Mouse (Mus musculus): ENCODE measurements around the gene Cep112.

The Cep112 gene

DNA sequence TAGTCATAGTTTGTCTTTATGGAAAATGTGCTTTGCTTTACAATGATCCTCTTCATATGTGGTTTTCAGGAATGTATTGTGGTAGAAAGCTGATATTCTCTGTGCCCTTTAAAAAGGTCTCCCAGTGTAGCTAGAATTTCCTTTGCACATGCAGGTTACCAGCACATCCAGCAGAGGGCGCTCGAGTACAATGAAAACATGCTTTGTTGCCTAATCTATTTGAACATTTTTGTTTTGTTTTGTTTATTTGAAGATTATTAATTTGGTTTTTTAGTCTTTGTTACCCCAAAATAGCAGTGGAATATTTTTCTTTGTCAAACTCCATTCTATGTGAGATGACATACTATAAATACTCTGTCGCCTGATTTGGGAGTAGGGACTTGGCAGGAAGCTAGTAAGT, 24.8 kb downstream of the Cep112 start:
- peak; percentile 66 for DNase-seq

DNA sequence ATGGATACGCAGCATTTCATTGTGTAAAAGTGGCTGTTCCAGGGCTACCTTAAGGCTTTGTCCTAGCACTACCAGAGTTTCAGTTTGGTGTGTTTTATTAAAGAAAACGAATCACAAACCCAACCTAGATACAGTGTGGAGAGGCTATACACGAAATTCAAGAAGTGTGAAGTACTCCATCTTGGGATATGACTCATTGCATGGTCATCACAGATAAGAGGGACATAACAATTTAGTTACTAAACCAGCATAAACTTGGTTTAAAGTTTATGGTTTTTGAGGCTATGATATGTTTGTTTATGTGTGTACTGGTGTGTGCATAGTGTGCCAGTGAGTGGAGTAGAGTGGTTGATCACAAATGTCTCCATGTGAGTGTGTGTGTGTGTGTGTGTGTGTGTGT, 34.6 kb downstream of the Cep112 start:
- DNase-seq, result no peak

DNA sequence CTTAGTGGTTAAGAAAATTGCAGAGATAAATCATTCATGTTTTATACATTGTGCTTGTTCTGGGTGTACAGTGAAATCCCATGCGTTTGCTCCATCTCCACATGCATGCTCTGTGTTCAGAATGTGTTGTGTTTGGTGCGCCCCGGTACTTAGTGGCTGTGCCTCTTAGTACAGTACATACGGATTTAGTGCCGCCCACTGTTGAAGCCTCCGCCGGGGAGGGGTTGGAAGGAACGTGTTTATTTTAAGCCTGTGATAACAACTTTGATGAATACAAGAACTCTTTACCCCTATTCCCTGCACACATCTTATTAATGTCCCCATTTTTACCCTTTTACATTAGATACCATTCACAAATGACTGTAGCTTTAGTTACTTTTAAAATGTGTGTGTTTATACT, 39.1 kb downstream of the Cep112 start:
- no peak for DNase-seq

- DNase-seq, result no peak
Measured at GRCm38 (mm10) chr11:108464715-108465301, 39.8 kb downstream of the Cep112 start.

DNA sequence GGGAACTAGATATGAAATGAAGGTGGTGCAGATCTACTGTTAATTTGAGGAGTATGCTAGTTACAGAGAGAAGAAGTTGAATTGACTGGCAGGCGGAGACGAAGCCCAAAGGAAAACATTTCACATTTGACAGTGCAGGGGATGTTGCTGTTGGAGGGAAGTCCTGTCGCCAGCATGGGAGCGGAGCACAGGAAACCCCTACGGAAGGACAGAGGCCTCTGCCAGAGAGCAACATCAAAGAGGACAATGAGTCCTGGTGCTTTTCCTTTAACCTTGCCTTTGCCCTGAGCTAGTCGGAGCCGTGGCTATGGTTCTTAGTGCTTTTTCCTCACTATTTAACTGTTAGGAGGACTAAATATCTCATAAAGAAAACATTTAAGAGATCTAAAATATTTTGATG, 50.7 kb downstream of the Cep112 start:
- no peak for DNase-seq

DNA sequence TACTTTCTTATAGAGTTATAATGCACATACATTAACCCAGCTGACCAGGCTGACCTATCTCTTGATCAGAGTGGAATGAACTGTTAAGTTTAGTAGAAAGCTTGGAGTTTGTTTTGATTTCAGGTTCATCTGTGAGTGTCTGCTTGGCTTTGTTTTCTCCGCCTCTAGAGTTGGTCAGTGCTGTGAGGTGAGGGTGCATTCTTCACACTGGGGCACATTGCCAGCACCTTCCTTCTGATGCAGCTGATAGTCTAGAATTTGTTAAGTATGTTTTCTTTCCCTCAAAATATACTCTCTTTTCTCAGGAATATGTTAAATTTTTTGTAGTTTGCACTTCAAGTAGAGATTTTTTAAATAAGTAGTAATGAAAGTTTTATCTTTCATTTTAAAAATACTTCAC, 51.2 kb downstream of the Cep112 start:
- no peak for DNase-seq

GRCm38 (mm10) chr11:108483976-108484375, 59.0 kb downstream of the Cep112 start:
- DNase-seq, result no peak

DNA sequence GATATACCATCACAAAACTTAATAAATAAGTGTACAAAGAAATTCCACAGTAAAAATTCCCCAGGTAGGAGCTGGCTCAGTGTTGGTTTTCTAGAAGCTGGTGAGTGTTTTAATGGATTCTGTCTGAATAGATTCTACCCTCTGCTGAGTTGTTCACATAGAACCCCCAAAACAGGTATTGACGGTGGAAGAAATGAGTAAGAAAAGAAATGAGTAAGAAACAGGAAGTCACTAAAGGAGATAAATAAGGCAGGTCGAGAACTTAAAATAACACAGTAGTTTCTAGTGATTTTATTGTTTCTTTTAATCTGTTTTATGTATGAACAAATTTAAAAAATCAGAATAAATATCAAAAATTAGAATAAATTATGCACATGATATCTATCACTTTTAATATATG, 63.3 kb downstream of the Cep112 start:
- no peak for DNase-seq

- DNase-seq, result no peak
Measured at GRCm38 (mm10) chr11:108489863-108490262, 64.9 kb downstream of the Cep112 start.

DNA sequence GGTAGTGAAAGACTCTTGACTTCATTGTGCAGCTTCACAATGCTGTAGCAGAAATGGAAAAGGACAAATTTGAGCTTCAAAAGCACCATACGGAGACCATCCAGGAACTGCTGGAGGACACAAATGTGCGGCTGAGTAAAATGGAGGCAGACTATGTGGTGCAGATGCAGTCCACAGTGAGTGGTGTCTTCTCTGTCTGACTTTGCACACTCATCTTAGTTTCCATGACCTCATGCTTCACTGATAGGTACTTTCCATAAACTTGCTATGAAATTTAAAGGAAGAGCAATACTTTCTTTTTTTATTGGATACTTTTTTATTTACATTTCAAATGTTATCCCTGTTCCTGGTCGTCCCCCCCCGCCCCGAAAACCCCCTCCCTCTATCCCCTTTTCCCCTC, 83.2 kb downstream of the Cep112 start:
- no peak for DNase-seq

GRCm38 (mm10) chr11:108527725-108528363, 102.9 kb downstream of the Cep112 start:
- DNase-seq, result no peak

GRCm38 (mm10) chr11:108532901-108533300, 107.9 kb downstream of the Cep112 start:
- DNase-seq, result no peak

DNA sequence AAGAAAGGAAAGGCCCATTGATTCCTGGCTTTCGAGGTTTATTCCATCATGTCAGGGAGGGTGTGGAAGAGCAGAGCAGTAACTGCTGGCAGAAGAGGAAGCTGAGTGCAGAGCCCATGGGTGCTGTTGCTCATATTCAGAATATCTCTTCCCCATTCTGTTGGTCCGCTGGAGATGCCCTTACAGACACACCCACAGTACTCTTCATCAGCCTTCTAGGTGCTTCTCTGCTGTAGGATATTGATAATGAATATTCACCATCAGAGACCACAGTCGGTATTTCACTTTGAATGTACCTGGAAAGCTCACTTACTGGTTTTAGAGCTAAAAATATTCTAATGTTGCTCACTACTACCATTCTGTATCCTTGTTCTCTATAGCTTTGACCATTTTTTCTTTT, 109.0 kb downstream of the Cep112 start:
- DNase-seq, result no peak

DNA sequence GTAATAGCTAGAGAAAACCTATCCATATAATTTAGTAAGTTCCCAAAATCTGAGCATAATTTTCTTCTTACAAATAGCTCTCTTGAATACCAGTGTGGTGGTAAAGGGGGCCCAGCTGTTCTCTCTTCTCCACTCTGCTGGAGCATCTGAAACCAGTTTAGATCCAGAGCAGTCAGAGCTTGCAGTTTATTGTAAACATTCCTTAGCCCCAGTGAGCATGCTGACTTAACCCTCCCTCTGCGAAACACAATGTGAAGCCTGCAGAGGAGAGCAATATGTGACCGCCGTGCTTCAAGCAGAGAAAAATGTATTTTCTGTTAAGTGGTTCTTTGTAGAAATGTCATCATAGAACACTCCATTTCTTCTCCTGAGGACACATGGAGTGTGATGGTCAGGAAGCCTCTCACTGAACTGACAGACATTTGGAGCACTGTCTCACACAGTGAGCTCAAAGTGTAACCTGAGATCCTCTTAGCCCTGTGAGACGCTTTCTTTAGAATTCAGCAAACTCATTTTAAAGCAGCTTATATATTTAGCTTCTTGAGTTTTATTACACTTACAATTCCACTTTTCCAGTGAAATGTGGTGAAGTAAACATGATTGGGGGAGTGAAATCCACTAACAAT, 128.1 kb downstream of the Cep112 start:
- DNase-seq, result no peak

- no peak for DNase-seq
Measured at GRCm38 (mm10) chr11:108553881-108554280, 128.9 kb downstream of the Cep112 start.

DNA sequence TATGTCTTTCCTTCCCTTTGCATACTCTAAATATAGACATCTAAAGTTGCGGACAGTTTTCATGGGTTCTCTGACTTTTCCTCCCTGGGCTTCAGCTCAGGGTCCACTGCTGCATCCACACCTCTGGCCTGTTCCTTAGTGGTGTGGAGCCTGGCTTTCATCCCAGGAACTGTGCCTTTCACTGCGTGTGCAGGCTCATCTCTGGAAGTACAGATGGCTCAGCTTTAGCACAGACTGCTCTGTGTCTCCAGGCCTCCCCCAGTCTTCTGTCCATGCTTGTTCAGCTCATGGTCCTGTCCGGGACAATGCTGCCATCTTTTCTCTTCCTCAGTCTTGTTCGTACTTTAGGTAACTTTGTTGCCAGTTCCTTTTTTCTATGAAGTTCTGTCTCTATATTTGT, 133.6 kb downstream of the Cep112 start:
- no peak for DNase-seq

GRCm38 (mm10) chr11:108559506-108559905, 134.5 kb downstream of the Cep112 start:
- DNase-seq, result no peak

- DNase-seq, result no peak
Measured at GRCm38 (mm10) chr11:108562076-108562475, 137.1 kb downstream of the Cep112 start.

GRCm38 (mm10) chr11:108586551-108587184, 161.7 kb downstream of the Cep112 start:
- DNase-seq, result no peak

DNA sequence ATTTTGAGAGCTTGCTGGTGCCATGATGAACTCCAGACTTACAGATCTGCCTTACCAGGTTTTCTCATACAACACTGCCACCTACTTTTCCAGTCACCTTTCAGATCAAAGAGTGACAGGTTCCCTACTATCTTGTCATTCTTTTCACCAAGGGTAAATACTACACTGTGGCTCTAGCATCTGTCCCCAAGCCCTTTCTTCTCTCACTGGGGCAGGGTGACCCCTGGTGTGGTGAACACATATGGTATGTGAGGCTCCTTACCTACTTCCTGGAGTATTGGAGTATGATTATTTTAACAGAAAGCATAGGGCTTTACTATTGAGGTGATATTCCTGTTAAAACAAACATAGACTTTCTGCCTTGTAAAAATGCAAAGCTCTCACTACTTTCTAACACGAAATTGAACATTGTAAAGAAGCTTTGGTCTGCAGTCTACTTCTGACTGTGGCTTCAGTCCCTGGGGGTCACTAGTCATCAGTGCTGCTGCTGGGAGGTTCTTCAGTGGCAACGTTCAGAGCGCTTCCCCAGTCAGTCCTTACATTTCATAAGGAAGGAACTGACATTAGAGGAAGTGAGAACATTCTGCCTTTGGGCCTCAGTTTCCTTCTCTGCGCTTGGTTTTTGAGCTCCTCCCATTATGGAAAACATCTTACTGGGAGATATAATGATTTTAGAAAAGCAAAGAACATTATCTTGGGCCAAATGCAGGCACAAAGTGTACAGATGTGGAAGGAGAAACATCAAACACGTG, 168.4 kb downstream of the Cep112 start:
- DNase-seq, result no peak

DNA sequence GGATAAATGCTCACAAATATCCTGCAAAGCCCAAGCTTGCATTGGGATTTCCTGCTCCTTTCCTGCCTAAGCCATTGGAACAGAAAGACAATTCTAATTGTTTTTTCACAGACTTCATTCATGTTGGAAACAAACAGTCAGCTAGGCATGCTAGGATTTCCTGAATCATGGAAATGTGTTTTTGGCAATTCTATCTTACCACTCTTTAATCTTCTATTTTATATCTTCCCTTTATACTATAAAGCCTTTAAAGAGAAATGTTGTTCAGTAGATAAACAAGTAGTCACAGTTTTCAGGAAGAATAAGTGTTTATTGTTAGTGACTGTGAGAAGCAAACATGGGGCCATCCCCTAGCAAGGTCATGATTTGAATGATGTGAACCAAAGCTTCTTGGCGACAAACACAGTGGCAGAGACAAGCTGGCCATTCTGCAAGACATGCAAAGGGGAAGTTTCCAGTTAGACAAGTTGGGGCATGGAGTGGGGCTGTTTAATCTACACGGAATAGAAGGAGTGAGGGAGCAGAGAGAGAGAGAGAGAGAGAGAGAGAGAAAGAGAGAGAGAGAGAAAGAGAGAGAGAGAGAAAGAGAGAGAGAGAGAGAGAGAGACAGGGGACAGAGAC, 169.1 kb downstream of the Cep112 start:
- no peak for DNase-seq

GRCm38 (mm10) chr11:108605301-108605700, 180.3 kb downstream of the Cep112 start:
- no peak for DNase-seq

GRCm38 (mm10) chr11:108606036-108606435, 181.0 kb downstream of the Cep112 start:
- no peak for DNase-seq

All from thymus, postnatal 14 days (tissue).